Mouse (Mus musculus) fat pad, adult 2 months (tissue): ENCODE measurements around the gene Jmjd1c.

ENCODE experiments used
- DNase-seq: peaks from one replicate; pipeline ENCODE4 v3.0.0-alpha.2; 2011; ENCODE audit warnings: low read depth, low spot score; ENCODE audit errors: extremely low read depth

Jmjd1c gene

DNA sequence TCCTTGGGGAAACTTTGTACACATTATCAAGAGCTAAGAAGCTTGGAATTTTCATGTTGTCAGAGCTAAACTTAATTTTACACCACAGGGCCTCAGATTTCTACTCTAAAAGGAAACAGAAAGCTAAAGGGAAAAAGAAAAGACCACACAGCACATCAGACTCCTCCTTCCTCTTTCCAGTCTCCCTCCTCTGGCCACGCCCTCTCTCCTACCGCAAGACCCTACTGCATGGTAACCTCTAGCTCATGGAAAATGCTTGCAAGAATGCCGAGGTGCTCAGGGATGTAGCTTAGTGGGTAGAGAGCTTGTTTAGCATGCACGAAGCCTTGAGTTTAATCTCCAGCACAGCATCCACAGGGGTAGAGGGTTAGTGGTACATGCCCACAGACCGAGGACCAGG is 24.0 kb upstream of the Jmjd1c start:
- no peak for DNase-seq

DNA sequence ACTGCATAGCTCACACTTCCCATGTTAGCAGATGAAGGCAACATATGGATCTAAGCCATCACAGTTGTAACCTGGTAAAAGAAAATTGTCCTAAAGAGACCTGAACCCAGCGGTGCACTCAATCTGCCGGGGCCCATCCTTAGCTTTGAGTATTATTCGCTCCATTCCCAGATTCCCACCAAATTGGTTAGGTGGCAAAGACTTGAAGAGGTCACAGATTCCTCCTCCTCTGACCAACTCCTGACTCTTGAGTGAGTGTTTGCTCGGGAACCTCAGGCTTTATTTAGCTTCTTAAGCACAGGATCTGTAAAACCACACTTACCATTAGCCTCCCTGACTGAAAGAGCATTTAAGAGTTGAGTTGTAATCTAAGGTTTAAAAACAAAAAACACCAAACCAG is 23.3 kb upstream of the Jmjd1c start:
- no peak for DNase-seq

DNA sequence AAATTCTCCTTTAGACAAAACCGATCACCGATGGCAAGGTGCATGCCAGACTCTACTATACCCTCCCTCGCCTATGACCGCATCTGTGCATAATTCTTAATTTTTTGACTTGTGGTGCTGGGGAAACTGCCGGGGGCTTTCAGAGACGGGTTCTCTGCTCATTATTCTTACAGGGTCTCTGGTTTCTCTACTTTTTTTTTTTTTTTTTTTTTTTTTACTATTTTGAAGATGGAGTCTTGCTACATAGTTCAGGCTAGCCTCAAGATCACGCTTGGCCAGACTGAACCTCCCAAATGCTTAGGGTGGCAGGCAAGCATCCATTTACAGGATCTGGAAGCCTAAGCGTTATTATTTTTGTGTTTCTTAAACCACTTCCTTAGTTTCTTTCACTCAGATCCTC is 22.3 kb upstream of the Jmjd1c start:
- no peak for DNase-seq

DNA sequence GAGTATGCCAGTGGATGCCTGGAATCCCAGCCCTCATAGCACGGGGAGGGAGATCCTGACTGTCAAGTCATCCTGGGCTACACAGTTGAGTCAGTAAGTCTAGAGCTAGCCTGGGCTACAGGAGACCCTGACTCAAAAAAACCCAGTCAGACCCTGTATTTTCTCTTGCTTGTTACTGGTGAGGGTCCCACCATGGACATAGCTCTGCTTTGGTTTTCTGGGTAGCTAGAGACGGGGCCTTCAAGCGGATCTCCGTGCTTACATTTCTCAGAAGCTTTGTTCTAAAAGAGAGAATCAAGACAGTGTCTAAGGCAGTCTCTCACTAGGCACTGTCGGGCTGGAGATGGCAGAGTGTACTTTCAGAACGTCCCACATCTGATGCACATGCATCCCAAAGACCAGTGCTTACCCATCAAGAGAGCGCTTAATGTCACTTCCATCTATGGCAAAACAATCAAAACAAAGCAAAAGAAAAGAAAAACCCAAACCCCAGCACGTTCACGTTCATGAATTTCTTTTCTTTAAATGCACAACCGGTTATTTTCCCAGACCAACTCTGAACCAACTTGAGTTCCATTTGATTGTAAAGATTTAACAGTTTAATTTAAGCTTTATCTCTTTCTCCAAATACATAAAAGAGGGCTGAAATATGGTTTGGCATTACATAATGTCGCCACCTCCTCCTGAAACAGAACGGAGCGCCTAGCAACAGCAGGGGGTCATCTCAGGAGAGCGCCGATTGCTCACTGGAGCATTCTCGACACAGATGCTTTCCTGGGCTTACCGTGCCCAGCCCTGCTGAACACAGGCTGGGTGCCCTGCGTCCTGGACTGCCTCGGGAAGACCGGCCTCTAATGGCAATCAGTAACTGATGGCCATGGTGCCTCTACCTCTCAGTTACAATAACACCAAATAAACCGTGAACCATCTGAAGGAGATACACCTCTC is 19.7 kb upstream of the Jmjd1c start:
- no peak for DNase-seq

DNA sequence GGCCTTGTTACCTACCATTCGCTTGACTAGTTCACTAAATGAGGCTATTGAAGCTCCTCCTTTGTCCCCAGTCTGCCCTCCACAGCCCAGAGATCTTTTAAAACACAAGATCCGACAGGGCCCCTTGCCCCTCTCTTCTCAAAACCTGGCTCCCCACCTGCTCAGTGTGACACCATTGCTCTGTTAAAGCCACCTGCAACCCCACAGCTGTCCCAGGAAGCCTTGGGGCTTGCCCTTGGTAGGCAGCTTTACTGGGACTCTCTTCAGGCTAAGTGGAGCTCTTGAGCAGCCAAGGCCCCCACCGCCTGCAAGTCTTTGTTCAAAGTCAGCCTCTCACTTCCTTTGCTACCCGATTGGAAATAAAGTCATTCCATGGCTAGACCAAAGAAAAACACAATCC is 16.9 kb upstream of the Jmjd1c start:
- no peak for DNase-seq

DNA sequence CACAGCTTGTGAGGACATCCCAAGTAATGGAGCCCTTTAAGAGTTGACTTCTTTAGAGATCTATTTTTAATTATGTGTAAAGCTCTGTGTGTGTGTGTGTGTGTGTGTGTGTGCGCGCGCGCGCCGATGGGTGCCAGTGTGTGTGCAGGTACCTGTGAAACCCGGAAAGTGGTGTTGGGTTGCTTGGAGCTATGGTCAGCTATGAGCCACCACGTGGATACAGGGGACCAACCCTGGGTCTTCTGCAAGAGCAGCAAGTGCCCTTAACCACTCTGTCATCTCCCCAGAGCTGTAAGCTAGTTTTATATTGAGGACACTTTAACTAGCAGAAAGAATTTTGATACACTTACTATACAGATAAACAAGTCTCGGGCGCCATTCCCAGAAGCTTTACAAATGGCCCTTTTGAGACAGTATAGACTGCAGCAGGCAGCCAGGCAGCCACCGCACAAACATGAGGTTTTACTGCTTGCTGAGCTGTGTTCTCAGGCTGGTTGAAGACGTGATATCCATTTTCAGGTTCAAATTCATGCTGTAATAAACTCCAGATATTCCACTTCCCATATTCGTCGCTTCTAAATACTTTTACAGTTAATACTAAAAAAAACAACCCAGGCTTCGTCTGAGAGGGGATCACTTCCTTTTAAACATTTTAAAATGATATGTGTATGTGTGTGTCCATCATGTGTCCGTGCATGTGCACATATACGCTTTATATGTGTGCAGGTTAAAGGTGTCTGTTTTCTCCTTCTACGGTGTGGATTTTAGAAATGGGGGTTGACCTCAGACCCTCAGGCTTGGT is 14.5 kb upstream of the Jmjd1c start:
- DNase-seq = no peak

DNA sequence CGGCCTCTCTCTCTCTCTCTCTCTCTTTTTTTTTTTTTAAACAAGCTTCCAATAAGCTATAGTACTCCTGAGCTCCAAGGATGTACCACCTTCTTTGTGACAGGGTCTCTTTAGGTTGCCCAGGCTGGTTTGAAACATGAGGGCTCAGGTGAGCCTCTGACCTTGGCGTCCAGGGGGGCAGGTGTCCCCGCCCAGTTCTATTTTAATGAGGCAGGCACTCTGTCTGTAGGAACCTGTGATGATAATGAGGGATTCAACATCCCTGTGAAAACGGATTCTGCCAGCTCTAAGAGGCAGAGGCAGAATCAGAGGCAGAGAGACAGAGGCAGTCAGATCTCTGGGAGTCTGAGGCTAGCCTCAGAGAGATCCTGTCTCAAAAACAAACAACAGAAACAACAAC is 13.4 kb upstream of the Jmjd1c start:
- no peak for DNase-seq

DNA sequence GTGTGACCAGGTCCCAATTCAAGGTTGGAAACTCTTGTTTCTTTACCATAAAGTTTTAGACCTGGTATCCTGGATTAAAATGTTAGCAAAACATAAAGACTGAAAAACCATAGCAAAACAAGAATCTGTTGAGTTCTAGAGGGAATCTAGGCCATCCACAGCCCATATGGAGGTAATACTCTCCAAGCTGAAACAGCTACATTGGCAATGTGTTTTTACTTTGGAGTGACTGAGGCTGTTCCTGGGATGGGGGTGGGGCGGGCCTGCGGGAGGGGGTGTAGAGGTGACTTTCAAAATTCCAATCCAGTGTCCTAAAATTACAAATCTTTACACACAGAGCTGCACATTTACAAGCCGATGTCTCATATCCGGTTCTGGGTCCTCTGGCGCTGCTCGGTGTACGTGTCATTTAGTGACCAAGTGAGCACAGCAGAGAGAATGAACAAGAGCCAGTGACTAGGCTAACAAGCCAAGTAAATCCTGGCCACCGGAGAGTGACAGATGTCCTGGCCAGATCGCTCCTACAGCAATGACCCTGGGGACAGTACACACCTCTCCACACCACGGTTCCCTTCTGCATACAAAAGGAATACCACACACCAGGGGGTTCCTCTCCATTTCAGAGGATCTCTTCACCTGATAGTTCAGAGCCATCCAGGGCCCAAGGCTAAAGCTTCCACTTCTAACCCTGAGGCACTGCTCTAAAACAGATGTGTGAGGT is 12.3 kb upstream of the Jmjd1c start:
- no peak for DNase-seq

DNA sequence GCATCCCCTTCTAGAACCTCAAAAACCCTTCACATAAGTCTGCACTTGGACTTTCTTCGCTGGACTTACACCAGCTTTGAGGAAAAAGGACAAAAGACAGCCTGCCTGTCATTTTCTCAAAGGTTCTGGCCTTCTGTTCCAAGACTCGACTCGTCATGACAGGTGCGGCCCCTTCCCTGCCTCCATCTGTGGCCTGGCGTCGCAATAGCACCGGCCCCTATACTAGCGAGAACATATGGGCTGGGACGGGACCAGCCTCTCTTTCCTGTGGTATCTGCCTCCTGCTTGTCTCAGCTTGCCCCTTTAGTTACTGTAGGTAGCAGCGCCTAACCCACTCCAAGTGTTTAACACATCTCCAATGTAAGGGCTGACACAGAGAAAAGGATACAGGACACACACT is 10.8 kb upstream of the Jmjd1c start:
- DNase-seq = no peak

DNA sequence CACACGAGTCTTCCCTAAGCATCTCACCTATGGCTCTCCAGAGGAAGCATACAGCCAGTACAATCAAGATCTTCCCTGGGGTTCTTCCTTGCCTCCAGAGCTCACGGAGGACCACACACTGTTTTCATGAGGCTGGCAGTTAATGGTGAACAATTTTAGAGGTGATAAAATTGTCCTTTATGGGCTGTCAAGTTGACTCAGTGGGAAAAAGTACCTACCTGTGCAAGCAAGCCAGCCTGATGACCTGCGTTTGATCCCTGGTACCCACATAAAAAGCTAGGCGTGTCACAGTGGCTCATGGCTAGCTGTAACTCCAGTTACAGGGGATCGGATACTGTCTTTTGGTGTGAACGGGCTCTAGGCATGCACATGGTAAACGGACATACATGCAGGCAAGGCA is 10.0 kb upstream of the Jmjd1c start:
- DNase-seq = no peak

DNA sequence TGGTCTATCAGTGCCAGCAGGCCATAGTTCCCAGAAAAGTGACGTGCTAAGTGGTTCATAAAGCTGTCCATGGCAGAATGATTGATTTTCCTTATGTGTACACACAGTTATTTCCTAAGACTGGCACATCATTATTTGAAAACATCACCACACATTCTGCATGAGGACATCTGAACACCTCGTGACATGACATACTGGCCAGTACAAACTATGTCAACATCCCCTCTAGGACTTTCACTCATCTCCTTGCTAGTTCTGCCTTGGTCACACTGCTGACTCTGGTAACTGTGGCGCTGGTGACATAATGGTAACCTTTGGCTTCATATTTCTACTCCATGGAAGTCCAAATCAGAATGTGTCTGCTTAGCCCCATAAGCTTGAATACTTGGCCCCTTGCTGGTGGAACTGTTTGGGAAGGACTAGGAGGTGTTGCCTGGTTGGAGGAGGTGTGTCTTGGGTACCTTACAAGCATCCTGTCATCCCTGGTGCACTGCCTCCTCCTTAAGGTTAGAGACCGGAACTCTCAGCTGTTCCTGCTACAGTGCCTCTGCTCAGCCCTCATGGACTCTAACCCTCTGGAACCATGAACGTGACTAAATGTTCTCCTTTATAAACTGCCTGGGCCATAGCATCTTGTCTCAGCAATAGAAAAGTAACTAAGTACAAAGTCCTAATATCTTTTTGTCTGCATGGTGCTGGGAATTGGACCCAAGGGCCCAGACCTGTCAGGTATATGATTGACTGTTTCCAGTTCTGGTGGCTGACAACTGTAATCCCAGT is 8.3 kb upstream of the Jmjd1c start:
- DNase-seq = peak; percentile 46

DNA sequence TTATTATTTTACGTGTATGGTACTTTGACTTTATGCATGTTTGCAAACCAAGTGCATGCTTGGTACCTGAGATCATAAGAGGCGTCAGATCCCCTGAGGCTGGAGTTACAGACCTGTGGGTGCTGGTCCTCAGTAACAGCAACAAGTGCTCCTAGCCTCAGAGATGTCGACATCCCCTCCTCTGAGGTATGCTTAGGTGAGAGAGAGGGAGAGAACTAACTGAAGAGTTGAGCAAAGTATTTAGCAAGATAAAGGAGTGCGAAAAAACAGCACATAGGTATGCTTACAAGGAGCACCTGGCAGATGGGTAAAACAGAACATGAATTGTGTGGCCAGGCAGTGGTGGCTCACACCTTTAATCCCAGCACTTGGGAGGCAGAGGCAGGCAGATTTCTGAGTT is 5.3 kb upstream of the Jmjd1c start:
- DNase-seq = no peak

DNA sequence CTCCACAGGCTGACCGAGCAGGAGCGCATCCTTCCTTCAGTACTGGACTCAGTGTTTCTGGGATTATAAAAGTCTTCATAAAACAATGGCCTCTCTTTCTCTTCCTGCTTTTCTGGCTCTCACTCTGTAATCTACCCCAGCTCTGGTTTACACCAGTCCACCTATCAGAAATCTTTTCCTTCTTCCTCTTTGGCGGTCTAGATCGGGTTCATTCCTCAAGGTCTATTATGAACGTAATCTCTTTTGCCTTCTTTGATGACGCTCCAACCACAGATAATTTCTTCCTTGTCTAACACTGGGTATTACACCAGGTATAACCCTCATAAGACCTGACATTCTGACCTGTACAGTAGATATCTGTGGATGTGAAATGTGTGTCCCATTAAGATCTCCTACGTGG is 1.0 kb upstream of the Jmjd1c start:
- DNase-seq = no peak

DNA sequence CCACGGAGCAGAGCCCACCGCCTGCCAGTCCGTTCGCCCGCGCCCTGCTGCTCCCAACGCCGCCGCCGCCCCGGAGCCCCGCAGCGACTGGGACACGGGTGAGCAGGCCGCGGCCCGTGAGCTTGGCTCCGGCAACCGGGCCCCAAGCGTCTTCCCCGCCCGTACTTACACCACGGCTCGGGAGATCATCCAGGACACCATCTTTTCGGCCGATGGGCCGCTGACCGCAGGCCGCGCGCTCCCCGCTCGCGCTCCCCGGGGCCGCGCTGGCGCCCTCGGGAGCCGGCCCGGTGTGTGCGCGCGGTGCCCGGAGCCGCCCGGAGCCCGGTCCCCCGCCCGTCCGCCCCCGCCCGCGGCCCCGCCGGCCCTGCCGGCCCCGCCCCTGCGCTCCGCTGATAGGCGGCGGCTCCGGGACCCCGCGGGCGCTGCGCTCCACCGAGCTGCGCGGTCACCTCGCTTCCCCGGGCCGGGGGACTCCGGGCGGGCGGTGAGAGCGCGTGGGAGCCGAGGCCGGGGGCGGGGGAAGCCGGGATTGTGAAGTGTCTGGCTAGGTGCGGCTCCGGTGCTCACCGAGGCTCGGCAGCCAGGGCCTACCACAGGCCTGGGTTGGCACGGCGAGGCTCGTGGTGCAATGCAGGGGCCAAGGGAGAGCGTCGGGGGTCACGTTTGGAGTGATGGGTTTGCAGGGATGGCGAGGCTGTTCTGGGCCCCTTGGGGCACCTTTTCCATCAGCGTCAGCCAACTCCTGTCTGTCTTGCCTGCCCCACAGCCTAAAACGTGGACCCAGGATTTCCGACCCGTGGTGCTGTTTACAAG is 904 bp downstream of the Jmjd1c start, which contains the start of gene Reep3:
TSS of gene Reep3 (minus strand) at position 325 of the 816 bp plus-strand sequence.
- no peak for DNase-seq

DNA sequence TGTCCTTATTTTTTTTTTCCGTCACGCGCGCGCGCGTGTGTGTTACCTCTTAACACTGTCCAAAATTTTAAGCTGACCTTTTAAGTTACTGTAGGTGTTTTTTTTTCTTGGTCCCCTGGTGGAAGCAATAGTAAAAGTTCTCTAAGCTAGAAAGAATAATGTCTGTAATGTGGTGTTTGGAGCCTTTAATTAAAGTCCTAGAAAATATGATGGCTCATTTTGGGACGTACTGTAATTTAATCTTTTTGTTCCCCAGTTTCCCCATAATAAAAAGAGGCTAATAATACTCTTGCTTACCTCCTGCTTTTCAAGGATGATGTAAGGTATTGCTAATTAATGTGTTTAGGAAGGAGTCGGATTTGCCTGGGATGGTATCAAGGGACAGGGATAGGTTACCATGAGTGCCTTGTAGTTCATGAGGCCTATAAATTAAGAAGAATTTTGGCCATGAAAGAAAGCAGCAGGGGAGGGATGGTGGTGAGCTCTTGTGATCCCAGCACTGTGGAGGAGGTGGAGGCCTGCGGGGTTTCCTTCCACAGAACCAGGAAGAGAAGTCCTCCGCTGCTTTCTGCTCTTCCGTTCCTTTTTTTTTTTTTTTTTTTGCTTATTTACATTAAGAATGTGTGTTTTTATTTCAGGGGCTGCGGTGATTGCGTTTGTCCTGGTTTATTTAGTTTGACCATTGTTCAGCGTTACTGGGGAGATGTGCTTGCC is 1.7 kb downstream of the Jmjd1c start:
- peak; percentile 45 for DNase-seq

DNA sequence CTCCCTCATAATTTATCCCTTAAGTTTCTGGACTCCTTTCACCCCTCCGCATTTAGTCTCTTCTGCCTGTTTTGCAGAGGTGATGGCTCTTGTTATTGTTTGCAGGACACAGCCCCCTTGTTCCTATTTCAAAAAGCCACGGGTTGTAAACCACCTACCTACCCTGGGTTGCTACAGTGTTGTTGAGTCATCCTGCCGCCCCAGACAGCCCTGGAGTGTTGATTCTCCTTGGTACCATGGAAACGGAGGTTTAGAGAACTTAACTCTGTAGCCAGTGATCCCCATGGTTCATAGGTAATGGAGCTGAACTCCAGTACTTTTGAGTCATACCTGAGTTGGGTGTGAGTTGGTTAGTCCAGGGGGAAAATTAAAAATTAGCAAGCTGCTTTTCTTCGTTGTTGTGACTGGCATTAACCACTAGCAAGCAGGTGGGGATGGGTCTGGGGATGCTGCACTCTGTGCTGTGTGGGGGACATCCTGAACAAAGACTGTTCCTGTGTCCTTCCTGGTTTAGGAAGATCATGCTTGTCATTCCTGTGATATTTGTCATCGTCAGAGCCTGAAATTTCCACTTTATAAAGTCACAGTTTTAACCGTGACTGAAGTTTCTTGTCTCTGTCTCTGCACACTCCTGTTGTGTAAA is 2.6 kb downstream of the Jmjd1c start:
- DNase-seq = no peak

DNA sequence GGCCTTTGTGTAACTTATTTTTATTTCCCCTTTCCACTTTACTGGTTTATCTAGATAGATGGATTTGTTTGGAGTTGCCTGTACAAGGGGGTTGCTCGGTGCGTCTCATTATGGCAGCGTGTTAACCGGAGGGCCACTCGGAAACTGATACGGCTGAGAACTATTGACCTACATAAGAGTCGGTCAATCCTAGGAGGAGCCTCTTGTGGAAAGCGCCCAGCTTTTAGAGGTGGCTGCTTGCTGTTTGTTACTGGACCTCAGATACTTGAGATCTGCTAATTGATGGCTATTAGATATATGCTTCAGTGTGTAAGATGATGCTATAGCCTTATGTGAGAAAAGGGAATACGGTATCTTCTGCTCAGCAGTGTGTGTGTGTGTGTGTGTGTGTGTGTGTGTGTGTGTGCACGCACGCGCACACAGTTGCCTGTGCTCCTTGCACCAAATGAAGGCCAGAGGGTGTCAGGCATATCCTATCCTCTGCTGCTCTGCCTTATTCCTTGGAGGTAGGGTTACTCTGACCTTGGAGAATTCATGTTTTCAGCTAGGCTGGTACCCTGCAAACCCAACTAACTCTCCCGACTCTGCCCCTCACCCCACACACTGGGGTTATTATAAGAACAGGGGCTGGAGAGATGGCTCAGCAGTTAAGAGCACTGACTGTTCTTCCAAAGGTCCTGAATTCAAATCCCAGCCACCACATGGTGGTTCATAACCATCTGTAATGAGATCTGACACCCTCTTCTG is 3.4 kb downstream of the Jmjd1c start:
- no peak for DNase-seq
